Mouse (Mus musculus) 416B (cell line): ENCODE data around the gene Uqcc1.

ENCODE experiments used
- DNase-seq: peaks from one replicate; pipeline ENCODE4 v3.0.0; 2011; ENCODE audit warnings: low read depth

Gene Uqcc1

GRCm38 (mm10) chr2:155929531-155930442 is at the start of gene Uqcc1:
TSS of gene Uqcc1 (minus strand) at chr2:155930310.
- DNase-seq, result peak; percentile 97

- DNase-seq, result peak; percentile 94
These were observed 49.4 kb upstream of the Uqcc1 start for GRCm38 (mm10) chr2:155979328-155979991.

GRCm38 (mm10) chr2:155974087-155974731 is 44.1 kb upstream of the Uqcc1 start:
- no peak for DNase-seq

GRCm38 (mm10) chr2:155973348-155973747 is 43.2 kb upstream of the Uqcc1 start:
- no peak for DNase-seq

GRCm38 (mm10) chr2:155962991-155963390 is 32.9 kb upstream of the Uqcc1 start:
- peak; percentile 67 for DNase-seq

GRCm38 (mm10) chr2:155961862-155962261 is 31.8 kb upstream of the Uqcc1 start:
- no peak for DNase-seq

- no peak for DNase-seq
These were observed 29.9 kb upstream of the Uqcc1 start for GRCm38 (mm10) chr2:155959981-155960380.

- DNase-seq, result peak; percentile 95
These were observed 26.3 kb upstream of the Uqcc1 start, which contains the start of gene Cep250 for GRCm38 (mm10) chr2:155956134-155957059. TSS of gene Cep250 (plus strand) at chr2:155956458.

- DNase-seq, result peak; percentile 78
These were observed 21.9 kb upstream of the Uqcc1 start for GRCm38 (mm10) chr2:155952006-155952405.

GRCm38 (mm10) chr2:155949362-155949761 is 19.3 kb upstream of the Uqcc1 start:
- no peak for DNase-seq

- DNase-seq, result no peak
These were observed 17.4 kb upstream of the Uqcc1 start for GRCm38 (mm10) chr2:155947390-155948002.

- DNase-seq, result no peak
These were observed 16.4 kb upstream of the Uqcc1 start for GRCm38 (mm10) chr2:155946499-155946898.

- DNase-seq, result peak; percentile 84
These were observed 16.0 kb upstream of the Uqcc1 start for GRCm38 (mm10) chr2:155946069-155946468.

GRCm38 (mm10) chr2:155945580-155945979 is 15.5 kb upstream of the Uqcc1 start:
- DNase-seq, result no peak

- DNase-seq, result no peak
These were observed 15.0 kb upstream of the Uqcc1 start, which contains the start of gene Gdf5 for GRCm38 (mm10) chr2:155945124-155945523. TSS of gene Gdf5 (minus strand) at chr2:155945367.

- no peak for DNase-seq
These were observed 14.6 kb upstream of the Uqcc1 start for GRCm38 (mm10) chr2:155944685-155945084.

GRCm38 (mm10) chr2:155943463-155943862 is 13.4 kb upstream of the Uqcc1 start:
- no peak for DNase-seq

- DNase-seq, result no peak
These were observed 11.8 kb upstream of the Uqcc1 start for GRCm38 (mm10) chr2:155941697-155942442.

GRCm38 (mm10) chr2:155940681-155941080 is 10.6 kb upstream of the Uqcc1 start, which contains the start of gene Gm15557:
TSS of gene Gm15557 (plus strand) at chr2:155940728.
- no peak for DNase-seq

GRCm38 (mm10) chr2:155939897-155940529 is 9.9 kb upstream of the Uqcc1 start:
- DNase-seq, result peak; percentile 56
